Mouse (Mus musculus) stomach, postnatal 0 days (tissue): Measurements from ENCODE around the gene Gm42669.

ENCODE experiments used
- CTCF ChIP-seq: IDR thresholded peaks from 2 replicates; pipeline ENCODE4 v1.5.1; 2016; ENCODE audit warnings: antibody characterized with exemption, low read depth, mild to moderate bottlenecking, moderate library complexity
- EP300 ChIP-seq: optimal IDR thresholded peaks from 2 replicates; pipeline ENCODE3; 2016; ENCODE audit warnings: antibody characterized with exemption

DNA sequence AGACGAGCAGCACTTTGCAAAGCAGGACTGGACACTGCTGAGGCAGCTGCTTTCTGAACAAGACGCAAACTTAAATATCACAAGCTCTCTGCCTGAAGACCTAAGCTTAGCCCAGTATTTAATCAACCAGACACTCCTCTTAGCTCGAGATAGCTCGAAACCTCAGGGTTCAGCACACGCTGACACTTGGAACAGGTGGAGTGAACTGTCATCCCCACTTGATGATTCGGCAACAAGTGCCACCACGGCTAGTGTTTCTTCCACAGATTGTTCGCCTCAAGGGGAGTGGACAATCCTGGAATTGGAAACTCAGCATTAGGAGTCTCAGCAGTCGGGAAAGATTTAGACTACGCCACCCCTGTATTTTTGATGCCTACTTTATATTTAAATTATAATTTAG lies 3.1 kb downstream of the Gm42669 start:
- TF ChIP-seq CTCF (no peak), EP300 (no peak)
